Comparison of ENCODE assay signal across 13 mouse cellular contexts in genomic region chr4:107904252-107904651, GRCm38 (mm10).
"Had no signal": no experiment of that assay in that cellular context is flagged by ENCODE, and none has a peak within 500 bp of the region (broad histone marks: within the 10 kb centered on the region; RNA-seq: fewer than 3 reads in every experiment).

No protein-coding gene starts in this region.

- ATAC-seq: intestine, postnatal 0 days; lung, postnatal 0 days had no signal

- H3K9me3 ChIP-seq: limb, embryonic 10.5 days; limb, embryonic 13.5 days had no signal

- H3K9ac ChIP-seq: limb, embryonic 13.5 days; lung, embryonic 14.5 days had no signal

- H3K4me3 ChIP-seq: limb, embryonic 10.5 days; limb, embryonic 13.5 days had no signal

- H3K27me3 ChIP-seq: limb, embryonic 13.5 days had no signal

- H3K27ac ChIP-seq: kidney, postnatal 0 days; limb, embryonic 10.5 days; limb, embryonic 13.5 days; macrophage had no signal

- H3K4me2 ChIP-seq: limb, embryonic 13.5 days; lung, embryonic 14.5 days; midbrain, embryonic 11.5 days had no signal

- DNase-seq: kidney, adult 2 months; kidney, postnatal 36 days; lung, embryonic 14.5 days; midbrain, embryonic 14.5 days; thymus, adult 18-20 months; thymus, postnatal 36 days had no signal

- H3K4me1 ChIP-seq: limb, embryonic 10.5 days; limb, embryonic 13.5 days had no signal
